Mouse (Mus musculus) MEL (cell line): ENCODE data around the gene Aldh4a1. TPM values are rescaled to one million over a fixed set of nuclear protein-coding genes. Genes with fewer than 3 reads are reported as not detected.

ENCODE experiments used
- DNase-seq: peaks from one replicate; pipeline ENCODE4 v3.0.0; 2011; ENCODE audit warnings: low read depth, low spot score
- H3K27ac ChIP-seq: 2 replicates; pipeline ENCODE4 v1.5.1; 2012; ENCODE audit warnings: low read depth, mild to moderate bottlenecking, control low read depth, low read length, moderate library complexity; ENCODE audit not compliant: control insufficient read depth
- H3K27me3 ChIP-seq, 2 experiments: fragments of 150-350 bp in 1 of 2; sonication (generic) in 1 of 2; 2 replicates each; pipeline ENCODE4 v1.6.1; 2012; ENCODE audit warnings: low read length in 2 of 2, mild to moderate bottlenecking in 2 of 2, improper control_type of control experiment in 1 of 2, moderate library complexity in 1 of 2; ENCODE audit not compliant: insufficient read depth in 2 of 2, control insufficient read depth in 1 of 2
- H3K36me3 ChIP-seq, 2 experiments: 2 replicates each; pipeline ENCODE4 v1.6.1; 2012 to 2014; ENCODE audit warnings: low read length in 2 of 2, improper control_type of control experiment in 1 of 2, inconsistent platforms in 1 of 2, mild to moderate bottlenecking in 1 of 2; ENCODE audit not compliant: insufficient read depth in 2 of 2, control insufficient read depth in 1 of 2
- H3K4me1 ChIP-seq, 2 experiments: fragments of 150-350 bp in 1 of 2; sonication (generic) in 1 of 2; 2 replicates each; pipeline ENCODE4 v1.6.1; 2012; ENCODE audit warnings: low read length in 2 of 2, improper control_type of control experiment in 1 of 2, mild to moderate bottlenecking in 1 of 2; ENCODE audit not compliant: insufficient read depth in 2 of 2, control insufficient read depth in 1 of 2
- H3K4me3 ChIP-seq, 2 experiments: fragments of 150-350 bp in 1 of 2; sonication (generic) in 1 of 2; 2 replicates each; pipeline ENCODE4 v1.5.1; 2012; ENCODE audit warnings: low read depth in 2 of 2, low read length in 2 of 2, mild to moderate bottlenecking in 2 of 2, moderate library complexity in 2 of 2, control low read depth in 1 of 2, improper control_type of control experiment in 1 of 2; ENCODE audit not compliant: control insufficient read depth in 1 of 2, insufficient read depth in 1 of 2
- H3K79me2 ChIP-seq: 2 replicates; pipeline ENCODE4 v1.6.1; 2012; ENCODE audit warnings: mild to moderate bottlenecking, low read length, moderate library complexity; ENCODE audit not compliant: control insufficient read depth, poor library complexity, insufficient read depth
- H3K9ac ChIP-seq: 2 replicates; pipeline ENCODE4 v1.6.1; 2012; ENCODE audit warnings: low read depth, mild to moderate bottlenecking, control low read depth, low read length, moderate library complexity; ENCODE audit not compliant: control insufficient read depth, poor library complexity, severe bottlenecking
- H3K9me3 ChIP-seq: fragments of 150-350 bp; sonication (generic); replicated peaks from 2 replicates; pipeline ENCODE4 v1.6.1; 2012; ENCODE audit warnings: mild to moderate bottlenecking, low read length, improper control_type of control experiment, moderate library complexity; ENCODE audit not compliant: insufficient read depth
- CHD2 ChIP-seq: IDR thresholded peaks from 2 replicates; pipeline ENCODE4 v1.6.1; 2011; ENCODE audit warnings: low read length, improper control_type of control experiment
- CTCF ChIP-seq, 3 experiments: IDR thresholded peaks in 2 of 3; conservative IDR thresholded peaks in 1 of 3; 2 replicates each; pipeline ENCODE4 v1.5.1; 2011 to 2012; ENCODE audit warnings: low read length in 3 of 3, low read depth in 2 of 3, mild to moderate bottlenecking in 2 of 3, improper control_type of control experiment in 1 of 3, inconsistent platforms in 1 of 3, mixed read lengths in 1 of 3, moderate library complexity in 1 of 3; ENCODE audit not compliant: control insufficient read depth in 1 of 3, insufficient read depth in 1 of 3, poor library complexity in 1 of 3, severe bottlenecking in 1 of 3
- E2F4 ChIP-seq: IDR thresholded peaks from 2 replicates; pipeline ENCODE4 v1.6.1; 2011; ENCODE audit warnings: low read depth, low read length, improper control_type of control experiment, borderline replicate concordance
- ETS1 ChIP-seq: IDR thresholded peaks from 2 replicates; pipeline ENCODE4 v1.6.1; 2012; ENCODE audit warnings: low read depth, mild to moderate bottlenecking, inconsistent platforms, low read length, improper control_type of control experiment, moderate library complexity
- MAFK ChIP-seq: IDR thresholded peaks from 2 replicates; pipeline ENCODE4 v1.6.1; 2011; ENCODE audit warnings: low read depth, mild to moderate bottlenecking, low read length, improper control_type of control experiment, borderline replicate concordance
- MAZ ChIP-seq: IDR thresholded peaks from 2 replicates; pipeline ENCODE4 v1.6.1; 2012; ENCODE audit warnings: low read depth, mild to moderate bottlenecking, inconsistent platforms, low read length, improper control_type of control experiment
- POLR2A ChIP-seq, 2 experiments: IDR thresholded peaks; 2 replicates each; pipeline ENCODE4 v1.6.1; 2011 to 2012; ENCODE audit warnings: low read length in 2 of 2, mild to moderate bottlenecking in 2 of 2, control low read depth in 1 of 2, improper control_type of control experiment in 1 of 2, low read depth in 1 of 2, moderate library complexity in 1 of 2; ENCODE audit not compliant: control insufficient read depth in 1 of 2, insufficient read depth in 1 of 2, poor library complexity in 1 of 2
- POLR2AphosphoS2 ChIP-seq: IDR thresholded peaks from 2 replicates; pipeline ENCODE4 v1.6.1; 2011; ENCODE audit warnings: low read length, improper control_type of control experiment
- SIN3A ChIP-seq: IDR thresholded peaks from 2 replicates; pipeline ENCODE4 v1.6.1; 2012; ENCODE audit warnings: low read length, improper control_type of control experiment, inconsistent platforms
- TBP ChIP-seq: IDR thresholded peaks from 2 replicates; pipeline ENCODE4 v1.8.0; 2011; ENCODE audit warnings: low read depth, low read length, improper control_type of control experiment
- TCF12 ChIP-seq: IDR thresholded peaks from 2 replicates; pipeline ENCODE4 v1.6.1; 2014; ENCODE audit warnings: low read depth, mild to moderate bottlenecking, inconsistent platforms, low read length, improper control_type of control experiment, moderate library complexity
- polyA plus RNA-seq, 2 experiments: library from polyadenylated mRNA; stranded (reverse) in 1 of 2; unstranded in 1 of 2; fragments of >175 nt in 1 of 2; fragments of >200 nt in 1 of 2; gene quantifications; 2 replicates each; pipeline versions ENCODE4 v1.2.1 to v1.2.4; 2012; ENCODE audit warnings: low replicate concordance in 2 of 2, low read depth in 1 of 2; ENCODE audit not compliant: insufficient read length in 2 of 2, insufficient read depth in 1 of 2, missing spikeins in 1 of 2
- total RNA-seq: library from RNA; depleted of rRNA; stranded (reverse); fragments of 300-350 nt; gene quantifications from 2 replicates; pipeline ENCODE4 v1.2.3, GENCODE M21; 2012; rRNA removed

The Aldh4a1 gene
- total and polyA plus RNA-seq, 3 experiments: 11.7 to 12.3 TPM; not detected in 1

DNA sequence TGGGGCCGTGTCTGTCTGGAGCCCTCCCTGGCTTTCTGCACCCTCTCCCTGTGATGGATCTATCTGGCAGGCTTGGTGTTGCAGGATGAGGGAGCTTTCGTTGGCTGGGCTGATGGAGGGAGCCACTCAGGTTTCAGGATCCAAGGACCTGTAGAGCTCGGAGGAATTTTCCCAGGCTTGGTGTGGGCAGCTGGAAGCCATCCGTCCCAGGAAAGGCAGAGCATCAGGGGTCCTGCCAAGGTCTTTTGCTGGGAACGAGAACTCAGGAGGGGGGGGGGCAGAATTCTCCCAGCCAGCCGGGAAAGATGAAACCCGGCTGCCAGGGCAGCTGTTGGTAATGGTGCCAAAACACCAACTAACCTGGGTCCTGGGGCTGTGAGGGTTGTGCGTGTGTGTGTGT lies 75.9 kb downstream of the Aldh4a1 start:
- H3K4me1 ChIP-seq: no peaks in the 10 kb centered on the region
- no peak overlapping the region for H3K4me3 ChIP-seq
- H3K36me3 ChIP-seq: no peaks in the 10 kb centered on the region
- TF ChIP-seq ETS1 (no peak), CTCF (IDR thresholded peaks at IDR 0.05 in 2 of 3, conservative IDR thresholded peaks at IDR 0.05 in 1 of 3; ENCODE audit: control insufficient read depth in 1 of 3, insufficient read depth in 1 of 3, low read depth in 2 of 3, low read length in 3 of 3, poor library complexity in 1 of 3, severe bottlenecking in 1 of 3) (no peak), TBP (no peak), POLR2AphosphoS2 (no peak), TCF12 (no peak), SIN3A (no peak), MAZ (no peak), E2F4 (no peak), MAFK (no peak), POLR2A (IDR thresholded peaks at IDR 0.05; ENCODE audit: control insufficient read depth in 1 of 2, insufficient read depth in 1 of 2, low read depth in 1 of 2, low read length in 2 of 2, poor library complexity in 1 of 2) (no peak), CHD2 (no peak)
- H3K9ac ChIP-seq: no peak overlapping the region
- no peaks in the 10 kb centered on the region for H3K79me2 ChIP-seq
- no peak for DNase-seq
- H3K27ac ChIP-seq: no peak overlapping the region
- H3K9me3 ChIP-seq: no peaks in the 10 kb centered on the region
- H3K27me3 ChIP-seq: no peaks in the 10 kb centered on the region

Other genes with a start within 250 kb of the Aldh4a1 start
- 0.95 and 1.3 TPM in 2 replicates for gene Iffo2, start 92.3 kb upstream of the Aldh4a1 start, total RNA-seq
- gene Iffo2, start 92.3 kb upstream of the Aldh4a1 start, polyA plus RNA-seq: 1 to 10 TPM in 1 of 2 experiments, not detected in 1; 2.7 TPM
- not detected in 2 replicates for gene Gm21969, start 19.7 kb upstream of the Aldh4a1 start, total RNA-seq
- gene Gm21969, start 19.7 kb upstream of the Aldh4a1 start, polyA plus RNA-seq: under 1 TPM in 1 of 2 experiments, not detected in 1; 0.03 TPM
- not detected in 2 replicates for gene Tas1r2, start 30.7 kb downstream of the Aldh4a1 start, total RNA-seq
- not detected for gene Tas1r2, start 30.7 kb downstream of the Aldh4a1 start, polyA plus RNA-seq
- not detected in 2 replicates for gene Pax7, start 210.7 kb downstream of the Aldh4a1 start, total RNA-seq
- gene Pax7, start 210.7 kb downstream of the Aldh4a1 start, polyA plus RNA-seq: not detected